Mouse (Mus musculus) layer of hippocampus, postnatal 36 days (tissue): ENCODE data around the gene Stard9. TPM values are rescaled to one million over a fixed set of nuclear protein-coding genes. Genes with fewer than 3 reads are reported as not detected.

ENCODE experiments used
- DNase-seq, 2 experiments: peaks; one replicate each; pipeline ENCODE4 v3.0.0; 2022
- total RNA-seq, 2 experiments: library from RNA; stranded (reverse); gene quantifications; 2 replicates each; pipeline ENCODE4 v1.2.3; 2021

The Stard9 gene
- 1 to 10 TPM; 8.4 to 9.0 TPM for total RNA-seq

- DNase-seq, result peak; percentile 95 to 97
Observed at GRCm38 (mm10) chr2:120628886-120629735, at the start of gene Stard9. Gene Stard9 (plus strand): TSS chr2:120629121.

- peak in 1 of 2 experiments; percentile 15 for DNase-seq
Observed at GRCm38 (mm10) chr2:120589759-120590158, 39.2 kb upstream of the Stard9 start.

- DNase-seq, result no peak
Observed at GRCm38 (mm10) chr2:120592227-120592626, 36.7 kb upstream of the Stard9 start.

- DNase-seq, result no peak
Observed at GRCm38 (mm10) chr2:120597734-120598133, 31.2 kb upstream of the Stard9 start.

- DNase-seq, result no peak
Observed at GRCm38 (mm10) chr2:120599506-120599905, 29.4 kb upstream of the Stard9 start.

GRCm38 (mm10) chr2:120606021-120606690 is 22.8 kb upstream of the Stard9 start:
- DNase-seq, result no peak

- DNase-seq, result peak; percentile 90
Observed at GRCm38 (mm10) chr2:120608830-120609723, 19.8 kb upstream of the Stard9 start, which contains the start of the genes Haus2 and Lrrc57. Gene Haus2 (plus strand): TSS chr2:120609383. Gene Lrrc57 (minus strand): TSS chr2:120609520.

- no peak for DNase-seq
Observed at GRCm38 (mm10) chr2:120616279-120617163, 12.4 kb upstream of the Stard9 start.

GRCm38 (mm10) chr2:120619538-120619937 is 9.4 kb upstream of the Stard9 start:
- DNase-seq, result no peak

GRCm38 (mm10) chr2:120622920-120623319 is 6.0 kb upstream of the Stard9 start:
- DNase-seq, result no peak

- no peak for DNase-seq
Observed at GRCm38 (mm10) chr2:120628076-120628865, 650 bp upstream of the Stard9 start.

- no peak for DNase-seq
Observed at GRCm38 (mm10) chr2:120630246-120630645, 1.3 kb downstream of the Stard9 start.

- DNase-seq, result no peak
Observed at GRCm38 (mm10) chr2:120630655-120631054, 1.7 kb downstream of the Stard9 start.

GRCm38 (mm10) chr2:120631521-120631920 is 2.6 kb downstream of the Stard9 start:
- DNase-seq, result no peak

GRCm38 (mm10) chr2:120631957-120632356 is 3.0 kb downstream of the Stard9 start:
- no peak for DNase-seq

GRCm38 (mm10) chr2:120640835-120641234 is 11.9 kb downstream of the Stard9 start:
- no peak for DNase-seq

- DNase-seq, result no peak
Observed at GRCm38 (mm10) chr2:120643836-120644235, 14.9 kb downstream of the Stard9 start.

GRCm38 (mm10) chr2:120646777-120647176 is 17.9 kb downstream of the Stard9 start:
- DNase-seq, result no peak

- DNase-seq, result no peak
Observed at GRCm38 (mm10) chr2:120652256-120652924, 23.5 kb downstream of the Stard9 start.

- no peak for DNase-seq
Observed at GRCm38 (mm10) chr2:120652925-120653284, 24.0 kb downstream of the Stard9 start.
